Mouse (Mus musculus): ENCODE measurements around the gene Emc10. TPM values are rescaled to one million over a fixed set of nuclear protein-coding genes. Genes with fewer than 3 reads are reported as not detected.

Gene Emc10
- polyA plus RNA-seq, 1 experiment from 2014 or later = 138 TPM

- WGBS = 68% methylated on average over 9 of the region's 9 CpGs
- H3K9ac ChIP-seq (replicated peaks) = no peak overlapping the region
These were observed 23.2 kb downstream of the Emc10 start for GRCm38 (mm10) chr7:44472961-44473646.

GRCm38 (mm10) chr7:44472558-44472885 lies 23.8 kb downstream of the Emc10 start:
- ATAC-seq (replicated peaks) = no peak
- Histone ChIP-seq H3K4me3 (no peak overlapping the region), H3K4me2 (replicated peaks) (no peak overlapping the region), H3K9ac (replicated peaks) (no peak overlapping the region), H3K4me1 (peaks cover 44% of the 10 kb centered on the region), H3K27me3 (peaks cover 5% of the 10 kb centered on the region; the same call in 1 of the 2 replicates), H3K36me3 (no peaks in the 10 kb centered on the region), H3K9me3 (no peaks in the 10 kb centered on the region), H3K27ac (replicated peaks) (0 out of 2 replicates have a peak overlapping the region, but pooled peaks have one; percentile 15)
- WGBS = 20% methylated on average over 1 of the region's 1 CpGs

More at GRCm38 (mm10) chr7:44472961-44473646, 23.2 kb downstream of the Emc10 start:
- peaks cover 43% of the 10 kb centered on the region for H3K4me1 ChIP-seq
- no peak overlapping the region for H3K27ac ChIP-seq (replicated peaks)
- no peak overlapping the region for H3K4me3 ChIP-seq
- no peak for ATAC-seq (replicated peaks)
- H3K27me3 ChIP-seq = peaks cover 10% of the 10 kb centered on the region; the same call in 1 of the 2 replicates
- H3K4me2 ChIP-seq (replicated peaks) = no peak overlapping the region
- H3K36me3 ChIP-seq = no peaks in the 10 kb centered on the region
- H3K9me3 ChIP-seq = no peaks in the 10 kb centered on the region

- peaks cover 49% of the 10 kb centered on the region for H3K4me1 ChIP-seq
- H3K27me3 ChIP-seq = 0 out of 2 replicates have a peak, but pooled peaks cover 1% of the 10 kb centered on the region
- no peak overlapping the region for H3K4me2 ChIP-seq (replicated peaks)
- no peak for ATAC-seq (replicated peaks)
- 0 out of 2 replicates have a peak overlapping the region, but pooled peaks have one; percentile 15 for H3K27ac ChIP-seq (replicated peaks)
- no peak overlapping the region for H3K9ac ChIP-seq (replicated peaks)
- no peaks in the 10 kb centered on the region for H3K36me3 ChIP-seq
- WGBS = 41% methylated on average over 6 of the region's 6 CpGs
- no peak overlapping the region for H3K4me3 ChIP-seq
- no peaks in the 10 kb centered on the region for H3K9me3 ChIP-seq
These were observed 24.3 kb downstream of the Emc10 start for GRCm38 (mm10) chr7:44471880-44472557.

- Histone ChIP-seq H3K4me2 (replicated peaks) (no peak overlapping the region), H3K4me3 (no peak overlapping the region), H3K27ac (replicated peaks) (no peak overlapping the region), H3K9me3 (no peaks in the 10 kb centered on the region), H3K36me3 (no peaks in the 10 kb centered on the region), H3K27me3 (no peaks in the 10 kb centered on the region), H3K4me1 (peaks cover 52% of the 10 kb centered on the region), H3K9ac (replicated peaks) (no peak overlapping the region)
- no peak for ATAC-seq (replicated peaks)
- 88% methylated on average over 16 of the region's 16 CpGs for WGBS
These were observed 25.4 kb downstream of the Emc10 start for GRCm38 (mm10) chr7:44470696-44471612.

- peaks cover 54% of the 10 kb centered on the region for H3K4me1 ChIP-seq
- H3K4me3 ChIP-seq = no peak overlapping the region
- H3K27ac ChIP-seq (replicated peaks) = peak overlapping the region; percentile 92
- WGBS = 91% methylated on average over 16 of the region's 16 CpGs
- no peaks in the 10 kb centered on the region for H3K27me3 ChIP-seq
- H3K9ac ChIP-seq (replicated peaks) = no peak overlapping the region
- no peak for ATAC-seq (replicated peaks)
- peak overlapping the region; percentile 54; the same call in 1 of the 2 replicates for H3K4me2 ChIP-seq (replicated peaks)
- H3K36me3 ChIP-seq = no peaks in the 10 kb centered on the region
- no peaks in the 10 kb centered on the region for H3K9me3 ChIP-seq
These were observed 26.4 kb downstream of the Emc10 start for GRCm38 (mm10) chr7:44469677-44470675.

GRCm38 (mm10) chr7:44468644-44469285 lies 27.6 kb downstream of the Emc10 start:
- Histone ChIP-seq H3K27me3 (no peaks in the 10 kb centered on the region), H3K9ac (replicated peaks) (peak overlapping the region; percentile 61), H3K4me1 (peaks cover 55% of the 10 kb centered on the region), H3K27ac (replicated peaks) (peak overlapping the region; percentile 92), H3K4me2 (replicated peaks) (peak overlapping the region; percentile 54), H3K36me3 (peaks cover 2% of the 10 kb centered on the region), H3K4me3 (peak overlapping the region; percentile 57), H3K9me3 (no peaks in the 10 kb centered on the region)
- ATAC-seq (replicated peaks) = no peak
- 50% methylated on average over 15 of the region's 15 CpGs for WGBS

GRCm38 (mm10) chr7:44467811-44468411 lies 28.4 kb downstream of the Emc10 start, which contains the start of gene Josd2:
TSS of gene Josd2 (plus strand) at chr7:44467980.
- WGBS = under 1% methylated on average over 42 of the region's 42 CpGs
- H3K9me3 ChIP-seq = no peaks in the 10 kb centered on the region
- peaks cover 10% of the 10 kb centered on the region for H3K36me3 ChIP-seq
- H3K4me1 ChIP-seq = peaks cover 60% of the 10 kb centered on the region
- peak within 1 kb of the TSS; percentile 54 for H3K4me2 ChIP-seq (replicated peaks)
- peak within 1 kb of the TSS; percentile 57 for H3K4me3 ChIP-seq
- ATAC-seq (replicated peaks) = peak; percentile 96
- H3K27ac ChIP-seq (replicated peaks) = peak within 1 kb of the TSS; percentile 92
- H3K27me3 ChIP-seq = no peaks in the 10 kb centered on the region
- peak within 1 kb of the TSS; percentile 61 for H3K9ac ChIP-seq (replicated peaks)

- Histone ChIP-seq H3K27ac (replicated peaks) (peak overlapping the region; percentile 92), H3K27me3 (no peaks in the 10 kb centered on the region), H3K4me2 (replicated peaks) (no peak overlapping the region), H3K4me3 (0 out of 2 replicates have a peak overlapping the region, but pooled peaks have one; percentile 57), H3K4me1 (peaks cover 58% of the 10 kb centered on the region), H3K36me3 (peaks cover 20% of the 10 kb centered on the region), H3K9ac (replicated peaks) (no peak overlapping the region), H3K9me3 (no peaks in the 10 kb centered on the region)
- ATAC-seq (replicated peaks) = peak; percentile 0; the same call in 1 of the 2 replicates
- WGBS = 82% methylated on average over 16 of the region's 16 CpGs
These were observed 29.4 kb downstream of the Emc10 start for GRCm38 (mm10) chr7:44466888-44467311.

- H3K9ac ChIP-seq (replicated peaks) = no peak overlapping the region
- H3K9me3 ChIP-seq = no peaks in the 10 kb centered on the region
- H3K27me3 ChIP-seq = no peaks in the 10 kb centered on the region
- peaks cover 58% of the 10 kb centered on the region for H3K4me1 ChIP-seq
- no peak for ATAC-seq (replicated peaks)
- WGBS = 78% methylated on average over 10 of the region's 10 CpGs
- H3K36me3 ChIP-seq = peaks cover 27% of the 10 kb centered on the region
- H3K27ac ChIP-seq (replicated peaks) = peak overlapping the region; percentile 92; the same call in 1 of the 2 replicates
- no peak overlapping the region for H3K4me2 ChIP-seq (replicated peaks)
- H3K4me3 ChIP-seq = no peak overlapping the region
These were observed 30.1 kb downstream of the Emc10 start for GRCm38 (mm10) chr7:44466006-44466887.
